Mouse (Mus musculus) telencephalon, adult 2 months (tissue): ENCODE measurements at regions not wholly inside any gene's neighbourhood (a gene's known extent, or its start where the extent isn't known, plus 50 kb on each side); places are given as distances from the start of the nearest gene placed in this dataset.

ENCODE experiments used
- DNase-seq: peaks from one replicate; pipeline ENCODE4 v3.0.0-alpha.2; 2011; ENCODE audit warnings: low read depth, low spot score

DNA sequence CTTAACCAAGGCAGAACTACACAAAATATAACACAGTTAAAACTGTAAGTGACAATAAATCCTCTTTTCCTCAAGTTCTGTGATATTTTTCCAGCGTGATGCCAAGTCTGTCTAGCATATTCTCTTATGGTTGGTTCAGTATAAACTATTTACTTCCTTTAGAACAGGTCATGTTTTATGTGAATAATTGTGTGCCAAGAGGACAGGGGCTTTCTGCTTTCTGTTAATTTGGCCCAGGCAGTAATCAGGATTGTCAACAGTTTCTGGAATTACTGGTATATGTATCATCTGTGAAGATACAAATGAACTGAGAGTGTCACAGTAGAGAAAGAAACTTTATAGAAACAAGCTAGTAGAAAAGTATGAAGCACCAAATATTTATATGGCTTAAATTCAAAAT is 1039.5 kb upstream of the Adcyap1 start:
- no peak for DNase-seq

DNA sequence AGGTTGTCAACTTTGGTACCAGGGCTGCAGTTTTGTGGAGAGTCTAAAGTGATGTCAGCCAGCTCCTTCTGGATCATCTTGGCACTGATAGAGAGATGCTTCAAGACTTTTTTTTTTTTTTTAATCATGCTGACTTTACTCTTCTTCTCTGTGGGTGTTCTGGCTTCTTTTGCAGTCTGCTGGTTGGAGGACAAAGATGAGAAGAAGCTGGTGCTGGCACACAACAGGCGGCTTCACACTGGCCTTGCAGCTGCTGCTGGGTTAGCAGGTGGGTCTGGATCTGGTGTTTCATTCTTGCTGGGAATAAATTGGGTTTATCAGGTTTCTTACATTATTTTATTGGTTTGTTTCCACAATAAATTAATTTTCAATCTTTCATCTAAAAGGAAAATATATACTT is 1013.1 kb upstream of the Adcyap1 start:
- peak; percentile 0 for DNase-seq

DNA sequence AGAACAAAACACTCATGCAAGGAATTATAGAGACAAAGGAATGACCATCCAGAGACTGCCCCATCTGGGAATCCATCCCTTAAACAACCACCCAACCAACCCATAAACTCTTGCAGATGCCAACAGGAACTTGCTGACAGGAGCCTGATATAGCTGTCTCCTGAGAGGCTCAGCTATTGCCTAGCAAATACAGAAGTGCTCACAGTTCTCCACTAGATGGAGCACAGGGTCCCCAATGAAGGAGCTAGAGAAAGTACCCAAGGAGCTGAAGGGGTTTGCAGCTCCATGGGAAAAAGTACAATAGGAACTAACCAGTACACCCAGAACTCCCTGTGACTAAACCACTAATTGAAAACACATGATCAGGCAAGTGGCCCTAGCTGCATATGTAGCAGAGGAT is 988.1 kb upstream of the Adcyap1 start:
- peak; percentile 4 for DNase-seq

DNA sequence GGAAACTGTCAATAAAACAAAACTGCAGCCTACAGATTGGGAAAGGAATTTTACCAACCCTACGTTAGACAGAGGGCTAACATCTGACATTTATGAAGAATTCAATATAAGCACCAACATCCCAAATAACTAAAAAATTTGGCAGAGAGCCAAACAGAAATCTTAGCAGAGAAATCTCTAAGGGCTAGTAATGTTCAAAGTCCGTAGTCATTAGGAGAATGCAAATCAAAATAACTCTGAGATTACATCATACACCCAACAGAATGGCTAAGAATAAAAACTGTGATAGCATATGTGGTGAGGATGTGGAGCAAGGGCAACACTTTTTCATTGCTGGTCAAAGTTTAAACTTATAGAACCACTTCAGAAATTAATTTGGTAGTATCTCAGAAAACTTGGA is 982.4 kb upstream of the Adcyap1 start:
- no peak for DNase-seq
